Mouse (Mus musculus) kidney, adult 2 months (tissue): ENCODE measurements around the gene Abca12.

Experiments
- CTCF ChIP-seq: fragments of 200-500 bp; conservative IDR thresholded peaks from 2 replicates; pipeline ENCODE4 v1.5.1; 2011; ENCODE audit warnings: low read depth, mild to moderate bottlenecking, control low read depth, low read length, moderate library complexity, mixed read lengths; ENCODE audit not compliant: insufficient read depth, insufficient read length
- POLR2A ChIP-seq: fragments of 200-500 bp; IDR thresholded peaks from one replicate; pipeline ENCODE4 v1.6.1; 2011; ENCODE audit warnings: low read depth, low read length, control low read depth

- TF ChIP-seq CTCF (no peak), POLR2A (no peak)
These were observed 118.1 kb downstream of the Abca12 start for GRCm38 (mm10) chr1:71296585-71296984.
